Mouse (Mus musculus): Measurements from ENCODE around the gene Rnaseh2a. TPM values are rescaled to one million over a fixed set of nuclear protein-coding genes. Genes with fewer than 3 reads are reported as not detected.

Rnaseh2a gene
- polyA plus RNA-seq, 1 experiment from 2014 or later: 173 TPM

DNA sequence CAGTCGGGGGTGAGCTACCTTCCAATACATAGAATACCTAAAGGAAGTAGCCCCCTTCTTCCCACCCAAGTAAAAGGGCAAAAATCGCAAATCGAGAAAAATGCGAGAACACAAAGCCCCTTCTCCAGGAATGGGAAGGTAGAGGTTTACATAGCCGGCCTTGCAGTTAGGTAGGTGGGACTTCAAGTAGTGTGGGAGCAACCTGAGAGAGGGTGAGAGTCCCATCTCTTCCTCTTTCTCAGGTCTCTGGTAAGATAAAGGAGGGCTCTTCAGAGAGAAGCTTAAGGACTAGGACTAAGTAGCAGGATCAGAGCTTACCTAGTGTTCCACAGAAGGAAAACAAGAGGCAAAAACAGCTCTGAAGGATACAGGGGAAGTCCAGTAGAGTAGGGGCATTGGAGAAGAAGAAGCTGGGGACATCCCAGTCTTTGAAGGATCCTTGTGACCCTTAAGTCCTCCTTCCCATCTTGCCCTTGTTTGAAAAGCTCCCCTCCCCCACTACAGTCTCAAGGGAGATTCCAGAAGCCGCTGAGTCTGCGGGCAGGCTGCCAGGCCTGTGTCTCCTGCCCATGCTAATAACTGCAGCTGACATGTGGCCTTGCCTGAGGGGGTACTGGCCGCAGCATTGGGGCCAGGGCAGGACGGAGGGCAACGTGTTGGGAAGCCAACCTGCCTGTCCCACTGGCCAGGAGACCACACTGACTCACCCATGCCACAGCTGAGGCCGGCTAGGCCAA lies 11.2 kb upstream of the Rnaseh2a start:
- Histone ChIP-seq H3K9me3 (no peaks in the 10 kb centered on the region), H3K27me3 (ENCODE audit: poor library complexity, severe bottlenecking) (peaks cover 84% of the 10 kb centered on the region), H3K27ac (peak overlapping the region; percentile 76), H3K4me3 (peak overlapping the region; percentile 68; the same call in 1 of the 2 replicates), H3K4me1 (peaks cover 82% of the 10 kb centered on the region), H3K36me3 (replicated peaks) (no peaks in the 10 kb centered on the region)
- no peak for DNase-seq (ENCODE audit: extremely low spot score, low spot score)
- WGBS: 41% methylated on average over 11 of the region's 11 CpGs

- H3K27ac ChIP-seq: peak overlapping the region; percentile 76
- 2% methylated on average over 42 of the region's 42 CpGs for WGBS
- DNase-seq (ENCODE audit: extremely low spot score, low spot score): peak; percentile 84
These were observed 10.2 kb upstream of the Rnaseh2a start for GRCm38 (mm10) chr8:84979599-84980421.

DNA sequence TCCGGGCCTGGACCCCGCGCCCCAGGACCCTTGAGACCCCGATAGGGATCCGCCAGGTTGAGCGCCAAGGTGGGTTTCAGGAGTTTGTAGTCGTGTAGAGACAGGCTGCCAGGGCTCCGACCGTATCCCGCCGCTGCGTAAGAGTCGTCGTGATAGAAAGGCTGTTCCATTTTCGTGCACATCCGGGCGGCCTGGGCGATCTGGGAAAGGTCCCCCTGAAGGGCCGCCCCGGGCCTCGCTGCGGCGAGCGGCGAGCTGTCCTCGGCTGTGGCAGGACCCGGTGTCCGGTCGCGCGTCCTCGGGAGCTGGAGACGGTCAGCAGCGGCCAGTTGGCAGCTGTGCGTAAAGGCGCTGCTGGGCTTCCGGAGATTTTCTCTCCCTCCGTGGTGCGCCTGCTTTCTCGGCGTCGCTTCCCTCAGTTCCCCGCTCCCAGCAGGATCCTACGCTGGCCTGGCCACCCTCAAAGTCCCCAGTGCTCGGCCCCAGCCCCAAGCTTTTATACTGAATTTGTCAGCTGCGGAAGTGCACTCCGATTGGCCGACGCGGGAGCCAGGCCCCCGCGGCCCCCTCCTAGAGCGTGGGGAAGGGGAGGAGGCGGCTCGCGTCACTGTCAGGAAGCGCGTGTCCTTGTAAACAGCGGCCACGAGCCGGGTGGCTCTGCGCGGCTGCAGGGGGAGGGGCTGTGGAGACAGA lies 8.8 kb upstream of the Rnaseh2a start, which contains the start of gene Junb:
Junb (minus strand) TSS at position 471 of the 693 bp plus-strand sequence.
- H3K4me3 ChIP-seq: peak within 1 kb of the TSS; percentile 68
- H3K27ac ChIP-seq: peak within 1 kb of the TSS; percentile 79
- no peaks in the 10 kb centered on the region for H3K9me3 ChIP-seq
- under 1% methylated on average over 63 of the region's 63 CpGs for WGBS
- peak; percentile 79 for DNase-seq (ENCODE audit: extremely low spot score, low spot score)
- H3K27me3 ChIP-seq (ENCODE audit: poor library complexity, severe bottlenecking): peaks cover 64% of the 10 kb centered on the region
- H3K4me1 ChIP-seq: peaks cover 71% of the 10 kb centered on the region
- peaks cover 19% of the 10 kb centered on the region for H3K36me3 ChIP-seq (replicated peaks)

More at GRCm38 (mm10) chr8:84979599-84980421, 10.2 kb upstream of the Rnaseh2a start:
- H3K27me3 ChIP-seq (ENCODE audit: poor library complexity, severe bottlenecking): peaks cover 78% of the 10 kb centered on the region
- H3K9me3 ChIP-seq: no peaks in the 10 kb centered on the region
- peaks cover 5% of the 10 kb centered on the region for H3K36me3 ChIP-seq (replicated peaks)
- H3K4me1 ChIP-seq: peaks cover 80% of the 10 kb centered on the region
- H3K4me3 ChIP-seq: peak overlapping the region; percentile 68

DNA sequence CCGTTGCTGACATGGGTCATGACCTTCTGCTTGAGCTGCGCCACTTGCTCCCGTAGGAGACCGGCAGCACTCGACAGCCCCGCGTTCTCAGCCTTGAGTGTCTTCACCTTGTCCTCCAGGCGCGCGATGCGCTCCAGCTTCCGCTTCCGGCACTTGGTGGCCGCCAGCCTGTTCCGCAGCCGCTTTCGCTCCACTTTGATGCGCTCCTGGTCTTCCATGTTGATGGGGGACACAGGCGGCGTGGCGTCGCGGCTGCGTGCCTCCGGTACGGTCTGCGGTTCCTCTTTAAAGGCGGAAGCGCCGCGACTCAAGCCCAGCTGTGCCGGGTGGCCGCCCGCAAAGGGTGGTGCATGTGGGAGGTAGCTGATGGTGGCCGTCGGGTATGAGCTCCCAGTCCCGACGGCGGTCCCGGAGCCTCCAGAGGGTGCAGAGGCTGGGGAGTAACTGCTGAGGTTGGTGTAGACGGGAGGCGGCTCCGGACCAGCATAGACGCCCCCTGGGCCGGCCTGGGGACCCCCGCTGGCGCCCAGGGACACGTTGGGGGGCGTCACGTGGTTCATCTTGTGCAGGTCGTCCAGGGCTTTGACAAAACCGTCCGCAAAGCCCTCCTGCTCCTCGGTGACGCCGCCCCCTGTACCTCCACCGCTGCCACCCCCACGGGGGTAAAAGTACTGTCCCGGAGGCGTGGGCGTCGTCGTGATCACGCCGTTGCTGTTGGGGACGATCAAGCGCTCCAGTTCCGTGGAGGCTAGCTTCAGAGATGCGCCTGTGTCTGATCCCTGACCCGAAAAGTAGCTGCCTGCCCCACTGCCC lies 8.1 kb upstream of the Rnaseh2a start:
- Histone ChIP-seq H3K27ac (peak overlapping the region; percentile 79), H3K36me3 (replicated peaks) (peaks cover 26% of the 10 kb centered on the region), H3K4me1 (peaks cover 71% of the 10 kb centered on the region), H3K9me3 (no peaks in the 10 kb centered on the region), H3K4me3 (peak overlapping the region; percentile 68), H3K27me3 (ENCODE audit: poor library complexity, severe bottlenecking) (peaks cover 61% of the 10 kb centered on the region)
- DNase-seq (ENCODE audit: extremely low spot score, low spot score): peak; percentile 67
- 2% methylated on average over 70 of the region's 70 CpGs for WGBS

GRCm38 (mm10) chr8:84976763-84977434 lies 7.3 kb upstream of the Rnaseh2a start:
- H3K27ac ChIP-seq: peak overlapping the region; percentile 79
- H3K36me3 ChIP-seq (replicated peaks): peaks cover 34% of the 10 kb centered on the region
- WGBS: 1% methylated on average over 25 of the region's 25 CpGs
- no peaks in the 10 kb centered on the region for H3K9me3 ChIP-seq
- peak overlapping the region; percentile 68 for H3K4me3 ChIP-seq
- H3K4me1 ChIP-seq: peaks cover 67% of the 10 kb centered on the region
- DNase-seq (ENCODE audit: extremely low spot score, low spot score): no peak
- H3K27me3 ChIP-seq (ENCODE audit: poor library complexity, severe bottlenecking): peaks cover 53% of the 10 kb centered on the region

DNA sequence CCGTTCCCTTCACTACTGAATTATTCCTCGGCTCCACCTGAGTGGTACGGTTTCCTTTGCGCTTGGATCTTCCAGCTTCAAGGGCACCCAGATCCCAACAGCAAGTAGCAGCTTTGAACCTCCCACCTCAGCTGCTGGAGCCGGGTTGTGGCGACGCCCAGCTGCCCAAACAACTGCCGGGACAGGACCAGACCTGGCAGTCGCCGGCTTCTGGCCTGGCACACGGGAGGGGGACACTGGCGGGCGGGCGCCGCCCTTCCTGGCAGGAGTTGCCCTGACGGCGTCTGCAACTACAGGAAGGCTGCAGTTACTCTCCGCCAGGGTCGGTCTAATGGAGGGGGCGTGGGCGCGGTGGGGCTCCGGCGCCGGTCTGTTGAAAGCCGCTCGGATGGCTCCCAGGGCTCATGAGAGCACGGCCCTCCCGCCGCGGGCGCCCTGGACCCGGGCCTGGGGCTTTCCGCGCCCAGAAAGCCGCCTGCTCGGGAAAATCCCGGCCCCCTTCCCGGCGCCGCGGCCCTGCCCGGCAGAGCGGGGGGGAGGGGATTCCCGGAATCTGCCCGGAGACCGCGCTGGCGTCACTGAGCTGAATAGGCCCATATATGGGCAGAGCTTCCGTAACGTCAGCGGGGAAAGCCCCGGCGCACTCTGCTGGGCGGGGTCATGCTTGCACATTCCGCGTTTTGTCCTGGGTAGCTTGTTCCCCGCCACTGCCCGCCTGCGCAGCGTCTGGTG lies 6.6 kb upstream of the Rnaseh2a start:
- peak overlapping the region; percentile 68 for H3K4me3 ChIP-seq
- H3K27ac ChIP-seq: peak overlapping the region; percentile 79
- WGBS: under 1% methylated on average over 61 of the region's 61 CpGs
- H3K4me1 ChIP-seq: peaks cover 70% of the 10 kb centered on the region
- no peaks in the 10 kb centered on the region for H3K9me3 ChIP-seq
- H3K27me3 ChIP-seq (ENCODE audit: poor library complexity, severe bottlenecking): peaks cover 46% of the 10 kb centered on the region
- peaks cover 41% of the 10 kb centered on the region for H3K36me3 ChIP-seq (replicated peaks)
- peak; percentile 95 for DNase-seq (ENCODE audit: extremely low spot score, low spot score)

DNA sequence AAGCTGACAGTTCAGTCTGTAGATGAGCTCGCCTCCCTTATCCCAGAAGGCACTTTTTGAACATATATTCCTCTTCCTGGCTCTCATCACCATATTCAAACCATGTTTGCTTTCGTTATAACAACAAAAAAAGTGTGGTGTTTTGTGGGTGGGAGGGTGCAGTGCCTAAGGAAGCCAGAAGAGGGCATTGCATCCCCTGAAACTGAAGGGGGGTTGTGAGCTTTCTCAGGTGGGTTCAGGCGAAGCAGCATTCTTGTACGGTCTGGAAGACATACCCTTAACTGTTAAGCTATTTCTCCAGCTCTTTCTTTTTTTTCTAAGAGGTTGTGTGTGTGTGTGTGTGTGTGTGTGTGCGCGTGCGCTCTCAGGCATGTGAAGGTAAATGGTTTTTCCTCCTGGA lies 5.9 kb upstream of the Rnaseh2a start:
- H3K36me3 ChIP-seq (replicated peaks): peaks cover 48% of the 10 kb centered on the region
- no peaks in the 10 kb centered on the region for H3K9me3 ChIP-seq
- H3K27ac ChIP-seq: no peak overlapping the region
- H3K27me3 ChIP-seq (ENCODE audit: poor library complexity, severe bottlenecking): peaks cover 39% of the 10 kb centered on the region
- H3K4me3 ChIP-seq: peak overlapping the region; percentile 68; the same call in 1 of the 2 replicates
- WGBS: 29% methylated on average over 7 of the region's 7 CpGs
- peak; percentile 65 for DNase-seq (ENCODE audit: extremely low spot score, low spot score)
- H3K4me1 ChIP-seq: peaks cover 70% of the 10 kb centered on the region

GRCm38 (mm10) chr8:84974543-84975142 lies 5.1 kb upstream of the Rnaseh2a start:
- peaks cover 31% of the 10 kb centered on the region for H3K27me3 ChIP-seq (ENCODE audit: poor library complexity, severe bottlenecking)
- 83% methylated on average over 8 of the region's 8 CpGs for WGBS
- peaks cover 65% of the 10 kb centered on the region for H3K4me1 ChIP-seq
- peaks cover 50% of the 10 kb centered on the region for H3K36me3 ChIP-seq (replicated peaks)
- H3K27ac ChIP-seq: no peak overlapping the region
- H3K9me3 ChIP-seq: no peaks in the 10 kb centered on the region
- no peak overlapping the region for H3K4me3 ChIP-seq
- DNase-seq (ENCODE audit: extremely low spot score, low spot score): no peak

GRCm38 (mm10) chr8:84973803-84974542 lies 4.4 kb upstream of the Rnaseh2a start:
- peak; percentile 60 for DNase-seq (ENCODE audit: extremely low spot score, low spot score)
- Histone ChIP-seq H3K4me1 (peaks cover 59% of the 10 kb centered on the region), H3K4me3 (no peak overlapping the region), H3K27me3 (ENCODE audit: poor library complexity, severe bottlenecking) (peaks cover 24% of the 10 kb centered on the region), H3K9me3 (no peaks in the 10 kb centered on the region), H3K36me3 (replicated peaks) (peaks cover 50% of the 10 kb centered on the region), H3K27ac (no peak overlapping the region)
- 69% methylated on average over 4 of the region's 4 CpGs for WGBS

- WGBS: 77% methylated on average over 1 of the region's 1 CpGs
- H3K36me3 ChIP-seq (replicated peaks): peaks cover 50% of the 10 kb centered on the region
- peaks cover 59% of the 10 kb centered on the region for H3K4me1 ChIP-seq
- peaks cover 15% of the 10 kb centered on the region for H3K27me3 ChIP-seq (ENCODE audit: poor library complexity, severe bottlenecking)
- DNase-seq (ENCODE audit: extremely low spot score, low spot score): no peak
- no peak overlapping the region for H3K27ac ChIP-seq
- no peaks in the 10 kb centered on the region for H3K9me3 ChIP-seq
- H3K4me3 ChIP-seq: no peak overlapping the region
These were observed 3.5 kb upstream of the Rnaseh2a start for GRCm38 (mm10) chr8:84973079-84973478.
